Mouse (Mus musculus) thymus, adult 2 months (tissue): ENCODE measurements around the gene Myo15.

Experiments used
- CTCF ChIP-seq: fragments of 200-500 bp; IDR thresholded peaks from 2 replicates; pipeline ENCODE4 v1.5.1; 2012; ENCODE audit warnings: mild to moderate bottlenecking, control low read depth, low read length, moderate library complexity, borderline replicate concordance; ENCODE audit not compliant: control insufficient read depth, poor library complexity, insufficient read depth; ENCODE audit errors: extremely low read depth
- POLR2A ChIP-seq: fragments of 200-500 bp; IDR thresholded peaks from 2 replicates; pipeline ENCODE4 v1.6.1; 2012; ENCODE audit warnings: mild to moderate bottlenecking, low read length, control low read depth, moderate library complexity; ENCODE audit not compliant: control insufficient read depth, poor library complexity, insufficient read depth; ENCODE audit errors: extremely low read depth

- no peak for TF ChIP-seq CTCF
- no peak for TF ChIP-seq POLR2A
These were observed 42.8 kb downstream of the Myo15 start for GRCm38 (mm10) chr11:60511893-60512292.
